Mouse (Mus musculus) kidney, postnatal 36 days (tissue): Measurements from ENCODE around the gene Iqce.
A peak's percentile ranks its signal among the peaks of the same experiment; 100 is the strongest.

Experiments
- DNase-seq, 2 experiments: peaks; one replicate each; pipeline ENCODE4 v3.0.0; 2021 to 2022; ENCODE audit warnings: mixed read lengths in 2 of 2

Iqce gene

DNA sequence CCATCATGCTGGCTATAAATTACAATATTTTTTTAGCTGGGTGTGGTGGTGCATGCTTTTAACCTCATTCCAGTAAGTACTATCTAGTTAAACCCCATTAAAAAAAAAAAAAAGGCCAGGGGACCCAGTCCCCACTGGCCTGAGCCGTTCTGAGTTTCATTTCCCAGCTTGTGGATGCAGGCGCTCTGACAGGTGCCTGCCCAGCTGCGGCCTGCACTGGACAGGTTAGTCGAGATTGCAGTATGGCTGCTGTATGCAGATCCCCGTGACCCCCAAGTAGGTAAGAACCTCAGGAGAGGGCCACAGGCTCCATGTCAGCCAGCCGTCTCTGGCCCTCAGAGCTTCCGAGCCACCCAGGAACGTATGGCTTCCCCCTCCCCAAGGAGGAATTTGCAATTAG lies 40.8 kb downstream of the Iqce start:
- no peak for DNase-seq

DNA sequence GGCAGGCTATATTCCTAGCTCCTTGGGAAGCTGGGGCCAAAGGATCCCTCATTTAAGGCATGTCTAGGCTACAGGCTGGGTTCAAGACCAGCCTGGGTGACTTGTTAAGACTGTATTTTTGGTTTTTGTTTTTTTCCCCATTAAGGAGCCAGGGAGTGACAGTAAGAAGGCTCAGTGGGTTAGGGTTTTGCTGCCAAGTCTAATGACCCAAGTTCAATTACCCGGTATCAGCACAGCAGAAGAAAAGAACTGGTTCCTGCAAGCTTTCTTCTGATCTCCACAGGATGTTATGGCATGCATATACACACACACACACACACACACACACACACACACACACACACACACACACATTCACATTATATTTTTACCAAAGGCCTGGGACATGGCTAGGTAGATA lies 41.8 kb downstream of the Iqce start:
- DNase-seq: no peak

DNA sequence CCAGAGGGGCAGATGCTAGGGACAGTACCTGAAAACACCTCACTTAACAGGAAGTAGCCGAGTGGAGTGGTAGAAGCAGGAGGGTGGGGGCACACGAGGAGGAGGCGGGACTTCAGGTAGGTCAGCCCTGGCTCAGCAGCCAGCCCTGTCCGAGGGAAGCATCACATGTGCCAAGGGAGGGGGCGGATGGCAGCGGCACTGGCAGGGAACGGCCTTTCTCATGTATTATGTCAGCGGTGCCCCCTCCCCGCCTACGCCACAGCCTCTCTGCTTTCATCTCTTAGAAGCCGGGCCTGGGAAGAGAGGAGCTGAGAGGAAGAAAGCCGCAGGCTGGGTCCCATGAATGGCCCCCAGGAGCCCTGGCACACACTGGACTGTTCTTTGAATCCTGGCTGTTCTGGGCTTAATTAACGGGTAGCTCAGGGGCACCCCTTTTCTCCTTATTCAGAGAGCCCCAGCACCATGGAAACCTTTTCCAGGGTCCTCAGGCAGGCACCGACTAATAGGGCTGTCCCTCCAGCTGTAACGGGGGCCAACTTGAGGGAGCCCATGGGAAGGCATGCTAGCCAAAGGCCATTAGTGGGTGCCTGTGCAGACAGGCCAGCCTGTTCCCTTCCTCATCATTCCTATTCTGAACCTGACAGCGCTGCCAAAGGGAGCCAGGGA lies 42.4 kb downstream of the Iqce start:
- no peak for DNase-seq

DNA sequence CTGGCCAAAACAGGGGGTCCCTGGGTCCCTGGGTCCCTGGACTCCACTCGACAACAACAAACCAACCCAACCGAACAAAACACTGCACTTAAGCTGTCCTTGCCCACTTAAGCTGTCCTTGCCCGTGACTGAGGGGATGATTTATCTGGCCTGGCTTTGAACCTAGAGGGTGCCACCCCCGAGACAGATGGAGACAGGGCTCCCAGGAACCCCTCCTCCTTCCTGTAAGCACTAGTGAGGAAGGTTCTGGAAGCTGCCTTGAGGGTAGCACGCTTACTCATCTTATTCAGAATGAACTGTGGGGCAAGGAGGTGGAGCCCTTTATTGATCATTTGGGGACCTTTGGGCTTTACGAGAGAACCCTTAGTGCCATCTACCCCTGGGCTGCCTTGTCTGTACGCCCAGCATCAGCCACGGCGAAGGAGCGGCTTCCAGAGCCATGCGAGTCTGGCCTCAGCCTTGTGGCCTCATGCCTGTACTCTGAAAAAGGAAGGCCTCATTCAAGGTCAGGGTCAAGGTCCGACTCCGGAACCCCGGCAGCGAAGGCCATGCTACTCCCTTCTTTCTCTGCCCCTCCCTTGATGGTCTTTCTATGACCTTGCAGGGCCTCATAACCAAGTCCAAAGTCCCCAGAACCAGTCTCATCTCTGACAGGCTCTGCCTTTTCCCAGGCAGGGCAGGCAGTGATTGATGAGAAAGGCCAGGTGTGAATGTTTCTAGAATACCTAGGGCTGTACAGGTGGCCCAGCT lies 47.9 kb downstream of the Iqce start:
- peak; percentile 62 to 68 for DNase-seq

DNA sequence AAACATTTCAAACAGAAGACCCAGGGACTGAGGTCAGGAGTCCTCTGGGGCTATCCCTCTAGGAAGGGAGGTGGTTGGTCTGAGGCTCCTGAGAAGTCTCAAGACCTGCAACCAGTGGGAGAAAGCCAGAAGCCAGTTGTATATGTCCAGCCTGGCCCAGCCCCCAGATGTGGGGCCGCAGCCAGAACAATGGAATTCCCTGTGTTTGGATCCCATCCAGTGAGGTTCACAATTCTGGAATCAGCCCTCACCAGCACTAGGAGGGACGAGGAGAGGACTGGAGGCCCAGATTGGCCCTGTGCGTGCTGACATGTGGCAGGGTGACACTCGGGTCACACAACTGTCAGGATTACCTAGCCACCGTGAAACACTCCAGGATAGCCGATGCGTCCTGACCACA lies 49.6 kb downstream of the Iqce start:
- no peak for DNase-seq

DNA sequence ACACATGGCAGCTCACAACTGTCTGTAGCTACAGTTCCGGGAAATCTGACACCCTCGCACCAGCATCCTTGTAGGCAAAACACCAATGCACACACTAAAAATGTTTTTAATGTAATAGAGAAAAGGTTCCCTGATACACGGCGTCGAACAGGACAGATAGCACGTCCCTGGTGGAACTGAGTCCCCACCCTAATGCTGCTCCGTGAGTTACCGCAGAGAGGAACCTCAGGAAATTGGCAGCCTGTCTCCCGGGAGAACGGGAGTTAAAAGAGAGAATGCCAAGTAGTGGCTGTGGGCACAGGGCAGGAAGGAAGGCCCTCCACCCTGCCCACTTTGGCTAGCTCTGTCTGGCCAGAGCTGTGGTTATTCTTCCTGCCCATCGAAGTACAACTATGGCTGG lies 50.9 kb downstream of the Iqce start:
- DNase-seq: no peak

DNA sequence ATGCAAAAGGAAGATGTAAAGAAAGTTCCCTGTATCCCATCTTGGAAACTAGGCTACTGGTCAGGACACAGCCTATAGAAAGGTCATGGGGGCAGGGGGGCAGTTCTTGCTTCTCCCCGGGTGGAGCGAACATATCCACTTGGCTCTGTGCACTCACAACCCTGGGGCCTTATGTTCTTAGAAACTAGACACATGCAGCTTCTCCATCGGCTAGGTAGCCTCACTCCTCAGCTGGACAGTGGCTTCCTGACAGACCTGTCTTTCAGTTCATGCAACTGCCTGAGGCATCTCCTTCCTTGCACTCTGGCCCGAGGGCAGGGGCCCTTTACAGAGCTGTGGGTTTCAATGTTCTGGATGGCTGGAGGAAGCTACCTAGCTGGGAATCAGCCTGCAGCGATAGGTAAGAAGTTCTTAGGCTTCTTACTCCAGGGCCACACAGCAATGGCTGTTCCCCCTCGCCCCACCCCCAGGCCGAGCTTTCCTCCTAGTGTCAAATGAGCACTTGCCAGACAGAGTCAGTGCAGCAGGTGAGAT lies 52.2 kb downstream of the Iqce start:
- no peak for DNase-seq

DNA sequence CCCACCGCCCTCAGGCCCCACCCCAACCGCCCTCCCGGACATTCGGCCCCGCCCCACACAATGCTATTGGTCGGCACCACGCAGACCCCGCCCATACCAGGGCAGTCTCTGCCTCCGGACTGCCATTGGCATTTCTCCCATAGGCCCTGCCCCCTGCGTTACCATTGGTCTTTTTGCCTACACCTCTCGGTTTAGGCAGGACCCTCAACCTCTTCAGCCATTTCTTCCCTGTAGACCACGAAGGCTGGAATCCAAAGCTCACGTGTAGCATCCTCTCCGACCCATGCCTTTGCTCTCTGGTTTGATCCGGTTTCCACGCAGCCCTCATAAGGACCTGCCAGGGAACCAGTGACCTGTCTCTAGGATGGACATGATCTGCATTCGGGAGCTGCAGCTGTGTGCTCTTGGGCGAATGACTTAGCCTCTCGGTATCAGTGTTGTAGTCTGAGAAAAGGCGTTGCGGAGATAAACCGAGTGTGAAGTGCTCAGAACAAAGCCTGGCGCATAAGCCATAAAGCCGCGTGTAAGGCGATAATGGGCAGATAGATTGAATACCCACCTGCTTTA lies 53.0 kb downstream of the Iqce start:
- DNase-seq: peak; percentile 98 to 99

DNA sequence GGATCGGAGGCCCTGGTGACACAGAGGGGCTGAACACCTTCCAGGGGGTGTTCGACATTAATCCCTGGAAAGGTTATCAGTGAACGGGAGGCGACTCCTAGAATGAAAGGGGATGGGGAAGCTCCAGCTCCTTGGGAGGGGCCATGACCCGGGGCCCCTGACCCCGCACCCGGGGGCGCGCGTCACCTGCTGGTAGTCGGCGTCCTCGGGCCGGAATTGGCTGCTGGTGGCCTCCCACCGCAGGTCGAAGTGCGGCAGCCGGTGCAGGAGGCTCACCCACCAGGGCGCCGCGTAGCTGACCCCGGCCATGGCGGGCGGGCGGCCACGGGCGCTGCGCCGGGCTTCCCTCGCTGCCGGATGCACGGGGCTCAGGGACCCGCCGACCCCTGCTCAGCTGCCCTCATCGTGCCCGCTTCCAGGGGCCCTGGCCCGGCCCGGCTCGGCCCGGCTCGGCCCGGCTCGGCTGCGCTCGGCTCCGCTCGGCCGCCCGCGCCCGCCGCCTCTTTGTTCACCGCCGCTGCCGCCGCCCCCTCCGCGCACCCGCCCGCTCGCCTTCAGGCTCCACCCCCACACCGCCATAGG lies 53.6 kb downstream of the Iqce start, which contains the start of gene Ttyh3:
Gene Ttyh3 (minus strand): TSS at position 513 of the 582 bp plus-strand sequence.
- peak; percentile 55 to 77 for DNase-seq

DNA sequence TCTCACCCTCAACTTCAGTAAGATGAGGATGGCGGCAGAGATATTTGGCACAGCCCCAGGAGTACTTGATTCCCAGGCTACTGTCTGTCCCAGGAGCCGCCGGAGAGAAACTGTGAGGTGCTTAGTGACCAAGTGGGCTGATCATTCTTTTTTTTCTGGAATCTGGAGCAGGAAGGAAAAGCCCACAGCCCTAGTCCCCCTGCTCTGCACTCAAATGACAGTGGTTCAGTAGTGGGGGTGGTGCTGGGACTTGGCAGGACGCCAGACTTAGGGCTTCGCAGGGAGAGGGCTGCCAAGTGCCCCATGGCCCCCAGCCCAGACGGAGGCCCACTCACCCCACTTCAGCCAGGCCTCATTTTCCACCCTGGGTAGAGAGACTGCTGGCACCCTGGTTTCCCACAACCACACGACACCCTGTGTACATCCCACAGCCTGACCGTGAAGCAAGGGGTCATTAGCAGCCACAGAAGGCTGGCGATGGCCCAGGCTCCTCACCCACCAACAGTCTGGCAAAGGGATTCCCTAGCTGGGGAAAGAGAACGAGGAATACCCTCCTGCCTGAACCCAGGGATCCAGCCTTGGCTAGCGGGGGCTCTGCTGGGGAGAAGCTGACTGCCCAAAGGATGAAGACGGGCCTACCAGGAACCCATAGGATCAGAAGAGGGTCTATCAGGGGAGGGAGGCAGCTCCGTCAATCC lies 54.2 kb downstream of the Iqce start:
- peak; percentile 59 to 73 for DNase-seq

DNA sequence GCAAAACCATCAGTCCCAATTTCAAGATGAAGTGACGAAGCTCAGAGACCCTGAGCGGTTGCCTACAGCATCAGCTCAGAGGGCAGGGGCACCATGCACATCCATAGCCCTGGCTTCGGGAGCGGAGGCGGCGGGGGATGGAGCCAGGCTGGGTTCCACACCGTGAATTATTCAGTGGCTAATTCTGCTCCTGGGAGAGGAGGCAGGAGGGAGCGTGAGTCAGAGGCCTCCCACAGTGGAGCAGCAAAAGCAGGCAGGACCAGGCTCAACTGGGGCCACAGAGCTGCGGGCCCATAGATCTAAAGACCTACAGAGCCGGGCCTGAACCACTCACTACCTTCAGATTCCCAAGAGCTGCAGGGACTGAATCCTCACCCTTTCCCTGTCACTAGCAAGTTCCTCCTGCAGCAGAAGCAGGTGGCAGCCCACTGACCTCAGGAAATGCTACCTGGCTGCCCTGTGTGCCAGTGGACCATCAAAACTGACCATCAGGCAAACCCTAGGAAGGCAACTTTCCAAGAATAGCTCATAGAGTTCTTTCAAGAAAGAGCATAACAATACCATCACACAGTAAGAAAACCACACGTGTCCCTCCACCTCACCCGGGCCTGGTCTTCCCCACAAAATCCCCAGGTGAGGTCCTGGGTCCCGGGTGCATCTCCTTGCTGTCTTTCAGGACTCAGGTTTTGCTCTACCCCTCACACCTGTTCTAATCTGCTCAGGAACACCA lies 55.0 kb downstream of the Iqce start:
- no peak for DNase-seq

DNA sequence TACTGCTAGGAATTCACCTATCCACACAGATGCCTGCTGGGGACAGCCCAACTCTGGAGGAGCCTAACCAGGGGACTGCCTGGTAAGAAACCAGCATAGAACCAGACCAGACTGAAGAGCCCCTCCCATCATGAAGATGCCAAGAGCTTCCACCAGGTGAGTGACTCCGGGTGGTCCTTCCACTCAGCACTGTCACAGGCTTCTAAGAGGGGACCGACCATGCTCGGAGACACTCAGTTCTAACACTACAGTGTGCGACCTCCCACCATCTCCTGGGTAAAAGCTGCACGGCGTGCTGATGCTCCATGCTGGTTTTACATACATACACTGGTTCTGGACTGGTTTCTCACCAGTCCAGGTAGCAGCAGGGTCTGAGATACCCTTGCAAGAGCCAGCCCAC lies 56.0 kb downstream of the Iqce start:
- DNase-seq: no peak

DNA sequence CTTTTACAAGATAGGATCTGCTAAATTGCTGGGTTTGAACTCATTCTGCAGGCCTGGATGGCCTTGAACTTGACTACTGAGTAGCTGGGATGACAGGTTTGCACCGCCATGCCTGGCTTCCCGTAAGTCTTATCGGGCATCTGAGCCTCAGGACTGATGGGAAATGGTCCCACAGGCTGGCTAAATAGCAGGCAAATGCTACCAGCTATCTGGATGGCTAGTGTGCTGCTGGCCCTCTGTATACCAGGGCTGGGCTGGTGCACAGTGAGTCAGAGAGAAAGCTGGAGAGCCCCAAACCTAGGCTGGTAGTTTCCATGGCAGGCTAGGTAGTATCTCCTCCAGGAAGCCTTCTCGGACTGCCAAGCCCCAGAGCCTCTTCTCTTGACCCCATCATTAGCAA lies 56.7 kb downstream of the Iqce start:
- no peak for DNase-seq

DNA sequence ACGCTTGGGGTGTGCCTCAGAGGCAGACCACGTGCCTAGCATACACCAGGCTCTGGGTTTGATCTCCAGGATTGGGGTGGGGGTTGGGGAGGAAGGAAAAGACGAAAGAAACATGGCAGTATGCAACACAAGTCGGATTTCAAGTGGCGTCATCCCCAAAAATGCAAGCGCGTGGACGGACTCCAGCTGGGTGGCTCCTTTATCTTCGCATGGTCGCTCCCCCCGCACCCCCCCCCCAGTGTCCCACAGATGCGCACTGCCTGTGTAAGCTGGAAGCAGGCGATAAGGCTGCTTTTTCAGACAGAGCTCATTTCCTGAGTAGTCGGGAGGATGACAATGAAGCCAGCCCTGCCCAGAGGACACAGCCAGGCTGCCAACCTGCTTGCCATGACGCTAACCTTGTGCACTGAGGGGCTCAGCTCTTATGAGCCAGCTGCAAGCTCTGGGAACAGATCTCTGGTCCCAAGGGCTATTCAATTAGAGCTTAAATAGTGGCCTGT lies 57.4 kb downstream of the Iqce start:
- peak; percentile 55 to 62 for DNase-seq

DNA sequence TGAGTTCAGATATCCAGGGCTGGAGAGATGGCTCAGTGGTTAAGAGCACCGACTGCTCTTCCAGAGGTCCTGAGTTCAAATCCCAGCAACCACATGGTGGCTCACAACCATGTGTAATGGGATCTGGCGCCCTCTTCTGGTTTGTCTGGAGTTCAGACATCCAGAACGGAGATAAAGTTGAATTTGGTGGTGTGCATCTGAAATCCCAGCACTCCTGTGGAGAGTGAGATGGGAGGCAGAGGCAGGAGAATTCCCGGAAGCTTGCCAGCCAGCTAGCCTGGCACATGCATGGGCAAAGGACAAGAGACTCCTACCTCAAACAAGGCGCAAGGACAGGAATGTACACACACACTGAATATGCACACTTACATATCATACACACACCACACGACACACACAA lies 57.9 kb downstream of the Iqce start:
- DNase-seq: peak in 1 of 2 experiments; percentile 59

DNA sequence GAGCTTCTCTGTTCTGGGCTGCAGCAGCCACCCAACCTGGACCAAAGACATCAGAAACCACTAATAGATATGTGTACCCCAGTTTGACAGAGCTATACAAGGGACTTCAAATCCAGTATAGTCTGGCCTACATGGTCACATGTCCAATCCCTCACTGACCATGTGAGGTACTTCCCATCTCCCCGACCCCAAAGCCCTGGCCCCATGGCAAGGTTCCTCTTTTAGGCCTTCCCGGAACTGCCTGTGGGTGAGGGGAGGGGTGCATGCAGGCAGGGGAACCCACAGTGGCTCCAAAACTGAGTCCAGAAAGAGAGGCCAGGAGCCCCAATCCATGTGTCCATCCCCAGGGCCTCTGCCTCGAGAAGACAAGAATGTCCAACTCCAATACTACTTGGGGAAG lies 60.1 kb downstream of the Iqce start:
- DNase-seq: no peak

DNA sequence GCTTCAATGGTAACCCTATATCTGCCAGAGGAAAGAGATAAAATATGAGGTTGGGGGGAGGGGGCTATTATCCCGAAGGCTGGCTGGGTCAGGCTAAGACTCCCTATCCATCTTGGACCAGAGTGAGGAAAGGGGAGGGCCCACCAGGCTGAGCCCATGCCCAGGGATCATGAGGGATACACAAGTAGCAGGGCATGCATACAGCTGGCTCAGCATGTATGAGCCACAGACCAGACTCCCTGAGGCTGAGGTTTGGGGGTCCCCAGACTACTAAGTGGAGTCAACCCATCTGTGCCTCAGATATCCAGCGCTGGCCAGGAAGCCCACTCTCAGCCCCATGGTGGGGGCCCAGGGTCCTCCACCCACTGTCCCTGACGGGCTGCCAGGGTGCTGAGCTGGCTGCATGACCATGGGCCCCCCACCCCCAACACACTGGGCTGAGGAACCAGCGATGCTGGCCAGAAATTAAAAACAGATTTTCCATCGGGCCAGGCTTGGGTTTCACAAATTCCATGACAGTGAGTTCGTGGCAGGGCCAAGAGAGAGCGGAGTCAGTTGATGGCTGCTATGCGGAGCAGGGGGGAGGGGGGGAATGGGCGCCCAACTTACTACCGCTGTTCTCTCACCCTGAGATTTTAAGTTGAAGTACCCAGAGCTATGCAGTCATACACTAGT lies 60.8 kb downstream of the Iqce start:
- no peak for DNase-seq

DNA sequence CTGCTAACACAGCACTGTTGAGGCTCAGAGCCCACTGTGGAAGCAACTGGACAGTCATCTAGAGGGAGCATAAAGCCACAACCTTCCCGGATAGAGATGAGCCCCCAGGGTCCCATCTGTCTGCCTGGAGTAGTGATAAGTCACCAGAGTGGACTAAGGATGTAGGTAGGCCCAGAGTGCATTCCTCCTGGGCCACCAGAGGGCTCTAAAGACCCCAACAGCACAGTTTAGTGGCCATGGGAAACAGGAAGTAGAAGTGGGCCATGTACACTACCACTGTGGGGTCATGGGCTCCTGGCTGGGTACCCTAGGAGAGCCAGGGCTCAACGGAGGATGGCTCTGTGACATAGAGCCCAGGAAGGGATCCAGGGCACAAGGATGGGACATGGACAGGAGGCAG lies 61.4 kb downstream of the Iqce start:
- DNase-seq: no peak

DNA sequence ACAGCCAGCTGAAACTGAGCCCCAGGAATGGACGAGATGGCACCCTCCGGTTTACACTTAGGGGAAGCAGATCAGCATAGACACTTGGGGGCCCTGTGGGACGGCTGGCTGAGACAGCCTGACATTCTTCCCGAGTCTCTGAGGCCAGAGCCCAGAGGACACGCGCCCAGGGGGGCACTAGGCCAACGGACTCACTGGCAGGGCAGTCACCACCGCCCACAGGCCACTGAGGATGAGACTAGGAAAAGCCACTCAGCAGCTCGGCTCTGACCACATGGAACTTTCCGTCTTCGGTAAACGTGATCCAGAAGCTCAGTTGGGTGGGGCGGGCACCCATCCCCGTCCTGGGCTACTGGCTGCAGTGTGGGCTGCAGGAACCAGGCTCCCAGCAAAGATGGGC lies 62.3 kb downstream of the Iqce start:
- peak; percentile 35 to 42 for DNase-seq

DNA sequence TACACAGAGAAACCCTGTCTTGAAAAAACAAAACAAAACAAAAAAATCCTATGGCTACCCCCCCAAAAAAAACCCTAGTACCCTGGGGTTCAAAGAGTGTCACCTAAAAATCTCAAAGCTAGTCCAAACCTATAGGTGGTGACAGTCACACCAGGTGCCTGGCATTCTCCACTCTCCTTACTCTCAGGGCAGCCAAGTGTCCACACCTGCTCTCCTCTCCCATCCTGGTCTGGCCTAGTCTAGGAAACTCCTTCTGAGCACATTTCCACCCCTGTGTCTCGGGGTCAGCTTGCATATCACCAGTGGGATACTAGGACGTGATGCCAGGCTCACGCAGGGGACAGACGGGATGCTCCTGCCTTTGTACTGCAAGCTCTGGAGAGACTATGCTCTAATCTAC lies 62.9 kb downstream of the Iqce start:
- no peak for DNase-seq

DNA sequence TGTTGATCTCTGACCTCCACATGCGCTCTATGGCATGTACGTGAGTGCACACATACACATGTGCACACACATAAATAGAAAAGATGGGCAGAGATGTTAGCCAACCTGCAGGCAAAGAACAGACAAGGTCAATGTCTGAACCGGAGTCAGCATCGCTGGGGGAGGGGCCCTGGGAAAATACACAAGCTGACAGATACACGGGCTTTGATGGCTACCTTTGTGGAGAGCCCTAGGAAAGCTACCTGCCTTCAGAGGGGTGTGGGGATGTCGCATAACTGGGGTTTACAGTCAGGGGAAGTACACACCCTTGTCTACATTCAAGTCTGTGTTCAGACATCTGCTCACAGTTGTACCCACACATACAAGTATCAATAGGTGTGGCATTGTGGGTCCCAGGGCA lies 63.7 kb downstream of the Iqce start:
- no peak for DNase-seq
